Mouse (Mus musculus) bone marrow, adult 2 months (tissue): Measurements from ENCODE around the gene Nebl.

Experiments used
- CTCF ChIP-seq: fragments of 200-500 bp; IDR thresholded peaks from 2 replicates; pipeline ENCODE4 v1.5.1; 2011; ENCODE audit warnings: low read length, control low read depth; ENCODE audit not compliant: control insufficient read depth, insufficient read depth
- POLR2A ChIP-seq: fragments of 200-500 bp; IDR thresholded peaks from 2 replicates; pipeline ENCODE4 v1.6.1; 2011; ENCODE audit warnings: low read depth, mild to moderate bottlenecking, control low read depth, low read length, borderline replicate concordance; ENCODE audit not compliant: control insufficient read depth

DNA sequence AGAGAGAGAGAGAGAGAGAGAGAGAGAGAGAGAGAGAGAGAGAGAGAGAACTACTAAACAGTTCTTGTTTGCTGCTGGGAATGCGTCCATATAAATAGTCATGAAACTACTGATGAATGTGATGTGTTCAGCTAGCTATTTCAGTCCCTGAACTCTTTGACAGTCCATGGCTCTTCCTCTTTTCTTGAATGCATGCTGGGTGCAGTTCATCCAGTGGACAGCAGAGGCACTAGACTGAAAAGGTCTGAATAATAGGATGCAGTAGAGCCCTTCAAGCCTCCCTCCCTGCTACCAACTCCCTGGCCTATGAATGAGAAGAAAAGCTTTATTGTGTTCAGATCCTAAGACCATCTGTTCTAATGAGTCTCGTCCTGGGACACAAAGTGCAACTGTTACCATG is 223.9 kb downstream of the Nebl start:
- TF ChIP-seq CTCF (no peak), POLR2A (no peak)
